Mouse (Mus musculus) left cerebral cortex, adult 11 months (tissue): ENCODE data around the gene Tfap2e.
A peak's percentile ranks its signal among the peaks of the same experiment; 100 is the strongest.

Source experiments
- DNase-seq: peaks from one replicate; pipeline ENCODE4 v3.0.0; 2022; ENCODE audit warnings: low spot score

The Tfap2e gene

GRCm38 (mm10) chr4:126696908-126697307, 39.1 kb downstream of the Tfap2e start:
- no peak for DNase-seq

- DNase-seq = no peak
These were observed 43.0 kb downstream of the Tfap2e start for GRCm38 (mm10) chr4:126693021-126693420.

GRCm38 (mm10) chr4:126689457-126689856, 46.6 kb downstream of the Tfap2e start:
- no peak for DNase-seq

GRCm38 (mm10) chr4:126683084-126683483, 53.0 kb downstream of the Tfap2e start:
- no peak for DNase-seq

- no peak for DNase-seq
These were observed 53.7 kb downstream of the Tfap2e start for GRCm38 (mm10) chr4:126682298-126682697.

- peak; percentile 96 for DNase-seq
These were observed 58.7 kb downstream of the Tfap2e start, which contains the start of gene Psmb2 for GRCm38 (mm10) chr4:126677054-126678003. Gene Psmb2, plus strand, starts transcription at chr4:126677630.

GRCm38 (mm10) chr4:126667075-126667474, 69.0 kb downstream of the Tfap2e start:
- no peak for DNase-seq
